Mouse (Mus musculus) ES-Bruce4 (cell line): Measurements from ENCODE around the gene Prss35.

Source experiments
- CTCF ChIP-seq: IDR thresholded peaks from one replicate; pipeline ENCODE4 v1.8.1; 2011; ENCODE audit warnings: low read depth, low read length
- EP300 ChIP-seq: IDR thresholded peaks from 2 replicates; pipeline ENCODE4 v1.6.1; 2011; ENCODE audit warnings: low read depth, low read length; ENCODE audit not compliant: insufficient read depth
- POLR2A ChIP-seq: IDR thresholded peaks from one replicate; pipeline ENCODE4 v1.8.1; 2011; ENCODE audit warnings: low read length; ENCODE audit not compliant: insufficient read depth

- TF ChIP-seq POLR2A (no peak), CTCF (no peak), EP300 (no peak)
These were observed 26.3 kb upstream of the Prss35 start for GRCm38 (mm10) chr9:86717119-86717518.
